Mouse (Mus musculus) embryonic facial prominence, embryonic 11.5 days (tissue): ENCODE measurements around the gene Akap13. TPM values are rescaled to one million over a fixed set of nuclear protein-coding genes. Genes with fewer than 3 reads are reported as not detected.

ENCODE experiments used
- ATAC-seq: fragments of 200-750 bp; cut with Nextera tagmentation; replicated peaks from 2 replicates; pipeline ENCODE4 v1.8.0; 2017; ENCODE audit warnings: low read depth; ENCODE audit not compliant: insufficient number of reproducible peaks, low FRiP score, low TSS enrichment
- DNase-seq: peaks from one replicate; pipeline ENCODE4 v3.0.0-alpha.2; 2015; ENCODE audit warnings: low spot score
- H3K27ac ChIP-seq: fragments of 300-500 bp; sonication (generic); replicated peaks from 2 replicates; pipeline ENCODE4 v1.5.1; 2014; ENCODE audit warnings: mild to moderate bottlenecking, low read depth, low read length, control low read depth
- H3K27me3 ChIP-seq: fragments of 300-500 bp; sonication (generic); 2 replicates; pipeline ENCODE4 v1.6.1; 2014; ENCODE audit warnings: mild to moderate bottlenecking, low read length, moderate library complexity, mixed read lengths; ENCODE audit not compliant: control insufficient read depth, insufficient read depth
- H3K36me3 ChIP-seq: fragments of 300-500 bp; sonication (generic); replicated peaks from 2 replicates; pipeline ENCODE4 v1.6.1; 2014; ENCODE audit warnings: low read depth, mild to moderate bottlenecking, low read length, moderate library complexity, mixed read lengths; ENCODE audit not compliant: control insufficient read depth, insufficient read depth
- H3K4me1 ChIP-seq: fragments of 300-500 bp; sonication (generic); 2 replicates; pipeline ENCODE4 v1.6.1; 2014; ENCODE audit warnings: low read length, mixed read lengths; ENCODE audit not compliant: control insufficient read depth, insufficient read depth
- H3K4me2 ChIP-seq: fragments of 300-500 bp; sonication (generic); 2 replicates; pipeline ENCODE4 v1.6.1; 2014; ENCODE audit warnings: low read depth, mild to moderate bottlenecking, control low read depth, low read length, moderate library complexity
- H3K4me3 ChIP-seq: fragments of 300-500 bp; sonication (generic); 2 replicates; pipeline ENCODE4 v1.5.1; 2014; ENCODE audit warnings: low read depth, low read length, control low read depth
- H3K9ac ChIP-seq: fragments of 300-500 bp; sonication (generic); replicated peaks from 2 replicates; pipeline ENCODE4 v1.6.1; 2014; ENCODE audit warnings: mild to moderate bottlenecking, control low read depth, low read length
- H3K9me3 ChIP-seq: fragments of 300-500 bp; sonication (generic); replicated peaks from 2 replicates; pipeline ENCODE4 v1.6.1; 2016; ENCODE audit warnings: mild to moderate bottlenecking, low read length, inconsistent platforms, mixed read lengths; ENCODE audit not compliant: control insufficient read depth
- WGBS: fragments of 180-500 bp; shearing (Covaris S2); extraction: QIAGEN DNeasy Blood & Tissue Kit; methylation state at CpG from one replicate; pipeline ENCODE4 v1.1.7; 2014; 5-methylcytosine and 5-hydroxymethylcytosine counted together
- polyA plus RNA-seq: library from polyadenylated mRNA; unstranded; fragments of >200 nt; fragmentation: Nextera tagmentation; extraction: Ambion mirVana; gene quantifications from 2 replicates; pipeline ENCODE4 v1.2.1, GENCODE M21; 2014

Gene Akap13
- polyA plus RNA-seq, 1 experiment from 2014 or later, result 37.9 TPM

DNA sequence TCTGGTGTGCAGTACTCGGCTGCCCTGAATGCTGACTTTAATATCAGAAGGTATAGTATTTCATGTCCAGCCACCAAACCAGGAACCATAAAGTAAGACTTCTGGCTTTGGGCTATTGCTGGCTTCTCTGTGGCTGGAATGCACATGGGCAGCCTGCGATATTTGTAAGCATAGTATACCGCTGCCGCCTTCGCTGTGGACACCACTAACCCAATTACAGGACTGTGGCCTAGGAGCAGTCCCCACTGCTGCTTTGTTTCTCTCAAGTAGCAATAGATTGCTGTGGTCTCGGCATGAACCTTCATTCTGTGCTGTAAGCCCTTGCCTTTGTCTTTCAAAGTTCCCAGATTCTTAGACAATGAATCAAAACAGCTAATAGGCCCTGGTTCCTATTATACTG is 228.1 kb downstream of the Akap13 start:
- 63% methylated on average over 6 of the region's 6 CpGs for WGBS
- Histone ChIP-seq H3K4me1 (no peaks in the 10 kb centered on the region), H3K4me2 (no peak overlapping the region), H3K9me3 (no peaks in the 10 kb centered on the region), H3K36me3 (no peaks in the 10 kb centered on the region), H3K9ac (no peak overlapping the region), H3K4me3 (no peak overlapping the region), H3K27ac (no peak overlapping the region), H3K27me3 (no peaks in the 10 kb centered on the region)
- no peak for DNase-seq
- no peak for ATAC-seq

DNA sequence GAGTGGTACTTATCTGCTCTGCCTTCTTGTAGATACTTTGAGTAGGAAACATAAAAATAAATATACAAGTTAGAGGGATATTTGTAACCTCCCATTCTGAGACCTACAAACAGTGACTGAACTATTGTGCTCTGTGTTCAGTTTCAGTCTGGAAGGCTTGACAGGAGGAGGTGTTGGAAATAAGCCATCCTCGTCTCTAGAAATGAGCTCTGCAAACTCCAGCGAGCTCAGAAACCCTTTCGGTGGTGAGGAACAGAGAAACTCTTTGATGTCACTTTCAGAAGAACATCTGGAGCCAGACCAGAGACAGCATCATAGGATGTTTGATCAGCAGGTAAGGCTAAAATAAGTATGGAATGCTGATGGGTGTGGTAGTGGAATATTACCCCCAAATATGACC is 229.6 kb downstream of the Akap13 start:
- no peaks in the 10 kb centered on the region for H3K27me3 ChIP-seq
- no peak overlapping the region for H3K4me2 ChIP-seq
- H3K27ac ChIP-seq, result no peak overlapping the region
- ATAC-seq, result no peak
- H3K9me3 ChIP-seq, result no peaks in the 10 kb centered on the region
- no peaks in the 10 kb centered on the region for H3K4me1 ChIP-seq
- no peaks in the 10 kb centered on the region for H3K36me3 ChIP-seq
- 83% methylated on average over 3 of the region's 3 CpGs for WGBS
- H3K4me3 ChIP-seq, result no peak overlapping the region
- no peak overlapping the region for H3K9ac ChIP-seq
- DNase-seq, result no peak

DNA sequence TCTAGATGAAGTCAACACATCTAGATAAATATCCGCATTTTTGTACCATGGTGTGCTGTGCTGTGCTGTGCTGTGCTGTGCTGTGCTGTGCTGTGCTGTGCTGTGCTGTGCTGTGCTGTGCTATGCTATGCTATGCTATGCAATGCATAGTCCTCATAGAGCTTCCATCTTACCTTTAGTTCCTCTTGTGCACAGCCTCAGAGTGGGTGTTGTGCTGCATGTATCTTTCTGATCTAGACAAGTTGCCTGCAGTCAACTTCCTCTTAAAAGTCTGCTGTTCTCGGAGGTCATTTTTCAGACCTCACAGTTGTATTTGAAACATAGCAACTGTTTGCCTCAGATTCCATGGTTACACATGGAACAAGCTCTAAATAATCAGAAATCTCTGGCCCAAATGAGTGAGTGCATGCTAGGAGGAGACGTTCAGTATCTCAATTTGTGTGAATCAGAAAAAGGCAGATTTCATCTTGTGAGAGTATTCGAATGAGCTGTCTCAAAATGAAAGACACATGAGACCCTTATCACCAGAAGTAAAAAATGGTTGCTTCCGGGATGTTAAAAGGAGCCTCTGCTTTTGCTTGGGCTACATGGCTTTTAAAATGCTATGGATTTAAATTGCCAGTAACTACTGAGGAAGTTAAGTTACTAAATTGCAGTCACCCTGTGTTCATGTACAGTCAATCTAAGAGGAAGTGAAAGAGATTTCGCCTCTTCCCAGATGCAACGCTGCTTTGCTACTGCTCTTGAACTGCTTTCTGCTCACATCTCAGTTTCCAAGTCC is 230.9 kb downstream of the Akap13 start:
- no peak for DNase-seq
- no peak overlapping the region for H3K9ac ChIP-seq
- H3K27me3 ChIP-seq, result no peaks in the 10 kb centered on the region
- H3K4me2 ChIP-seq, result no peak overlapping the region
- no peak for ATAC-seq
- WGBS, result 91% methylated on average over 7 of the region's 7 CpGs
- H3K9me3 ChIP-seq, result no peaks in the 10 kb centered on the region
- no peak overlapping the region for H3K4me3 ChIP-seq
- H3K36me3 ChIP-seq, result no peaks in the 10 kb centered on the region
- H3K4me1 ChIP-seq, result no peaks in the 10 kb centered on the region
- no peak overlapping the region for H3K27ac ChIP-seq

DNA sequence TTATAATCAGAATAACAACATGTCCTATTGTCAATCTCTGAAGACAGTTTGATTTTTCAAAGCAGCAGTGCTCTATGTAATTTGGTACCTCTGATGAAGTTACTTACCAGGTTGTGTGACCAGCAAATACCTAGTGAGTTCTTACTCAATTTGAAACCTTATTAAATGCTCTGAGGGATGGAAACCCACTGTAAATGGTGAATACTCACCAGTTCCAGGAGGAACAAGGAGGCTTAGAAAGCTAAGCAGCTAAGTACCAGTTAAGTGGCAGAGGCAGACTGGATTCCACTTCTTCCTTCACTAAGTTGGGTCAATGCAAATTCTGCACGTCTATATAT is 231.5 kb downstream of the Akap13 start:
- Histone ChIP-seq H3K27me3 (no peaks in the 10 kb centered on the region), H3K9me3 (no peaks in the 10 kb centered on the region), H3K4me2 (no peak overlapping the region), H3K27ac (no peak overlapping the region), H3K4me3 (no peak overlapping the region), H3K36me3 (no peaks in the 10 kb centered on the region), H3K9ac (no peak overlapping the region), H3K4me1 (no peaks in the 10 kb centered on the region)
- ATAC-seq, result no peak
- DNase-seq, result no peak
- WGBS, result 86% methylated on average over 1 of the region's 1 CpGs

DNA sequence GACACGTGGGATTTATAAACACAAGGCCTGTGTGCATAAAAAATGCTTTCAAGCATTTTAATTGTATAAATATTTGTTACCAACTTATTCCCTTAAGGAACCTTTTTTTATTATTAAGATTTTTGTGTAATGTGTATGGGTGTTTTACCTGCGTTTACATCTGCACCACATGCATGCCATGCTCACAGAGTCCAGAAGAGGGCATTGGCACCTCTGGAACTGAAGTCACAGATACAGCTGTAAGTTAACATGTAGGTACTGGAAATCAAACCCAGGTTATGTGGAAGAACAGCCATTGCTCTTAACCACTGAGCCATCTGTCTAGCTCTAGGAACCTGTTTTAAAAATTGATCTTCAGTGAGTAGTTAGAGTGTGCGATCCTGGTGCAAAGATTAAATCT is 232.8 kb downstream of the Akap13 start:
- Histone ChIP-seq H3K4me2 (no peak overlapping the region), H3K27me3 (no peaks in the 10 kb centered on the region)
- 89% methylated on average over 3 of the region's 3 CpGs for WGBS

DNA sequence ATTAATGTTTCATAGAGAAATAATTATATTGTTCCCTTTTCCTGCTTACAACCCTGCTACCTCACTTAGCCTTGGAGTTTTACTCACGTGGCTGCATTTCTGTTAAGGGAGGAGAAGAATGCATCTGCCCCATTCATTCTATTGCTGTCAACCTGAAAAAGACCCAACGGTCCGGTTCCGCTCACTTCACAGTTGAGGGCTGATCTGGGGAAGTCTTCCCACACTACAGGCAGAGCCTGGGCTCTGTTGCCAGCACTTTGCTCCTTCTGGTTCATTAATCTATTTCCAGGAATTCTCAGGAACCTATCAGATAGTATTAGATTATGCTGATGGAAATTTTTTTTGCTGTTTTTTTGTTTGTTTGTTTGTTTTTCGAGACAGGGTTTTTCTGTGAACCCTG is 239.4 kb downstream of the Akap13 start:
- WGBS, result 83% methylated on average over 5 of the region's 5 CpGs
- H3K27me3 ChIP-seq, result no peaks in the 10 kb centered on the region
- no peak for DNase-seq
- no peak overlapping the region for H3K9ac ChIP-seq
- no peak overlapping the region for H3K4me2 ChIP-seq
- H3K9me3 ChIP-seq, result no peaks in the 10 kb centered on the region
- H3K36me3 ChIP-seq, result peaks cover 2% of the 10 kb centered on the region
- no peak for ATAC-seq
- H3K4me1 ChIP-seq, result no peaks in the 10 kb centered on the region
- no peak overlapping the region for H3K27ac ChIP-seq
- H3K4me3 ChIP-seq, result no peak overlapping the region

More for the DNA sequence above, 232.8 kb downstream of the Akap13 start:
- Histone ChIP-seq H3K27ac (no peak overlapping the region), H3K4me1 (no peaks in the 10 kb centered on the region), H3K4me3 (no peak overlapping the region), H3K36me3 (no peaks in the 10 kb centered on the region), H3K9ac (no peak overlapping the region), H3K9me3 (no peaks in the 10 kb centered on the region)
- ATAC-seq, result no peak
- no peak for DNase-seq

DNA sequence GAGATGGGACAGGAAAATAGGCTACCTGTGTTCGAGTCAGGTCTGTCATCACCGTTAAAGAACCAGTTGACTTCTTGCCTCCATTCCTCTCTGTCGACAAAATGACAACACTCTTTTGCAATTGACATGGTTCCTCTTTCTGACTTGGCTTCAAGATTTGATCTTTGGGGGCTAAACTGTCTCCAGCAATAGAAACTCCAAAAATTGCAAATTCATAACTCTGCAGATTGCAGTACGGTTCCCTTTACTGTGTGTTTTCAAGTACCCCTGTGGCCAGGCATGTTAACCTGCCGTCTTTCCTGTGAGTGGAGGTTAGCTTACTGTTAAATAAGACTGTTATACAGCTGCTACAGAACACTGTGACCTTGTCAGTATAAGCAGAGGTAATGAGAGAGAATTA is 244.5 kb downstream of the Akap13 start:
- H3K9ac ChIP-seq, result no peak overlapping the region
- peaks cover 5% of the 10 kb centered on the region for H3K36me3 ChIP-seq
- no peaks in the 10 kb centered on the region for H3K4me1 ChIP-seq
- 92% methylated on average over 5 of the region's 5 CpGs for WGBS
- H3K9me3 ChIP-seq, result no peaks in the 10 kb centered on the region
- no peak for ATAC-seq
- no peak for DNase-seq
- H3K27ac ChIP-seq, result no peak overlapping the region
- no peak overlapping the region for H3K4me2 ChIP-seq
- H3K27me3 ChIP-seq, result no peaks in the 10 kb centered on the region
- H3K4me3 ChIP-seq, result no peak overlapping the region

DNA sequence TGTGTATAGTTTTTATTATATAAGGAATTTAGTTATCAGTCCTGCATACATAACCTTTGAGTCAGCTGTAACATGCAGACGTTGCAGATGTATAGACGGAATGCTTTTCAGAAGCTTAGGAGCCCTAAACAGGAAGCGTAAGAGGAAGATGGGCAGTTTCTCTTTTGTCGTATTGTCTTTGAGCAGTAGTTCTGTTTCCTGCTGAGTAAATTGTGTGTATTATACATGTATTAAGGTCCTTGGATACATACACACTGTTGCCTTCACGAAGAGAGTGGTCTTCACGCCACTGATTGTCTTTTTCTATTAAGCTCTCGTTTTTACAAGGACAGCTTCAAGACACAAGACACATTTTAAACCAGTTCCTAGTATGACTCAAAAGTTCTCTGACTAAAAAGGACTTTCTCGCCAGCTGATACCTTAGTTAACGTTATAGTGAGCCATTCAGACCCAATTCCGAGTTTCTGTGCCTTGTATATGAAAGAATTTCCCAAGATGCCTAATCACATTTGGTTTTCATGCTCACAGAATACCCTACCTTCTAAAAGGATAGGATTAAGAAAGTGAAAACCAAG is 245.5 kb downstream of the Akap13 start:
- no peaks in the 10 kb centered on the region for H3K4me1 ChIP-seq
- peaks cover 5% of the 10 kb centered on the region for H3K36me3 ChIP-seq
- H3K4me2 ChIP-seq, result no peak overlapping the region
- DNase-seq (no peak), ATAC-seq (no peak)
- H3K9ac ChIP-seq, result no peak overlapping the region
- no peaks in the 10 kb centered on the region for H3K27me3 ChIP-seq
- no peak overlapping the region for H3K4me3 ChIP-seq
- 92% methylated on average over 10 of the region's 10 CpGs for WGBS
- H3K9me3 ChIP-seq, result no peaks in the 10 kb centered on the region
- no peak overlapping the region for H3K27ac ChIP-seq
